Comparison of ENCODE assay signal across 15 mouse cellular contexts in the genomic region with DNA sequence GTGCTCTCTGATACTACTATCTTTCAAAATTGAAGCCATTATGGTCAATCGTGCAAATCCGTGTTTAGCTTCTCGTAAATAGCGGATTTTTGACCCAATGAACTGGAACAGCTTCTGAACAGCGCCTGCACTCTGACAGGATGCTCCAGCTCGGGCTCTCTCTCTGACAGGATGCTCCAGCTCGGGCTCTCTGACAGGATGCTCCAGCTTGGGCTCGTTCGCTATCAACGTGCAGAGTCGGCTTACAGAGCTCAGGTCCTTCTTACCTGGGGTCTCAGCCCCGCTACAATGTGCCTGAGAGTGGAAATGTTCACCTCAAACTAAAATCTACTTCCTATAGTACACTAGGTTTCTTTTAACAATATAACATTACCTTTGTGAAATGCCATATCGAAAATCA.
"Had no signal": no experiment of that assay in that cellular context is flagged by ENCODE, and none has a peak within 500 bp of the region (broad histone marks: within the 10 kb centered on the region; RNA-seq: fewer than 3 reads in every experiment).

No protein-coding gene starts in this region.

- H3K27ac ChIP-seq: liver, embryonic 14.5 days; midbrain, embryonic 13.5 days; midbrain, embryonic 15.5 days; stomach, embryonic 15.5 days; stomach, postnatal 0 days had no signal

- H3K9me3 ChIP-seq: midbrain, embryonic 13.5 days; midbrain, embryonic 15.5 days; stomach, embryonic 15.5 days had no signal

- H3K9ac ChIP-seq: liver, embryonic 14.5 days; lung, embryonic 14.5 days; midbrain, embryonic 13.5 days; midbrain, embryonic 15.5 days; stomach, embryonic 15.5 days had no signal

- H3K36me3 ChIP-seq: midbrain, embryonic 13.5 days; midbrain, embryonic 15.5 days; stomach, embryonic 15.5 days had no signal

- DNase-seq: lung, adult 18-20 months; lung, embryonic 14.5 days; lung, postnatal 10 days; lung, postnatal 4 days; right cerebral cortex, postnatal 14 days; thymus, adult 2 months; thymus, postnatal 25 days; thymus, postnatal 4 days had no signal

- H3K4me3 ChIP-seq: megakaryocyte, embryonic 14.5 days; midbrain, embryonic 13.5 days; midbrain, embryonic 15.5 days; stomach, embryonic 15.5 days had no signal

- H3K4me2 ChIP-seq: lung, embryonic 14.5 days; midbrain, embryonic 11.5 days; midbrain, embryonic 13.5 days; midbrain, embryonic 15.5 days; stomach, embryonic 15.5 days had no signal

- H3K27me3 ChIP-seq: midbrain, embryonic 13.5 days; midbrain, embryonic 15.5 days; stomach, embryonic 15.5 days had no signal

- ATAC-seq: midbrain, embryonic 13.5 days; midbrain, embryonic 15.5 days had no signal

- H3K4me1 ChIP-seq: midbrain, embryonic 13.5 days; midbrain, embryonic 15.5 days; stomach, embryonic 15.5 days had no signal
